Mouse (Mus musculus) stomach, embryonic 16.5 days (tissue): Measurements from ENCODE around the gene Olfr734. TPM values are rescaled to one million over a fixed set of nuclear protein-coding genes. Genes with fewer than 3 reads are reported as not detected.

Experiments used
- ATAC-seq: fragments of 200-750 bp; cut with Nextera tagmentation; 2 replicates; pipeline ENCODE4 v1.8.0; 2017; ENCODE audit warnings: moderate number of reproducible peaks, moderate TSS enrichment; ENCODE audit not compliant: insufficient read depth, low FRiP score
- H3K27ac ChIP-seq: fragments of 300-500 bp; sonication (generic); 2 replicates; pipeline ENCODE4 v1.5.1; 2014; ENCODE audit warnings: low read length
- H3K27me3 ChIP-seq: fragments of 300-500 bp; sonication (generic); 2 replicates; pipeline ENCODE4 v1.6.1; 2014; ENCODE audit warnings: low read length, control low read depth, mixed read lengths; ENCODE audit not compliant: control insufficient read depth, insufficient read depth
- H3K36me3 ChIP-seq: fragments of 300-500 bp; sonication (generic); 2 replicates; pipeline ENCODE4 v1.6.1; 2014; ENCODE audit warnings: low read length; ENCODE audit not compliant: control insufficient read depth, insufficient read depth
- H3K4me1 ChIP-seq: fragments of 300-500 bp; sonication (generic); 2 replicates; pipeline ENCODE4 v1.6.1; 2014; ENCODE audit warnings: low read length, control low read depth, mixed read lengths; ENCODE audit not compliant: control insufficient read depth, insufficient read depth
- H3K4me2 ChIP-seq: fragments of 300-500 bp; sonication (generic); 2 replicates; pipeline ENCODE4 v1.6.1; 2014; ENCODE audit warnings: low read depth, low read length, mixed read lengths
- H3K4me3 ChIP-seq: fragments of 300-500 bp; sonication (generic); replicated peaks from 2 replicates; pipeline ENCODE4 v1.5.1; 2014; ENCODE audit warnings: mild to moderate bottlenecking, low read length
- H3K9ac ChIP-seq: fragments of 300-500 bp; sonication (generic); 2 replicates; pipeline ENCODE4 v1.6.1; 2014; ENCODE audit warnings: low read length
- H3K9me3 ChIP-seq: fragments of 300-500 bp; sonication (generic); replicated peaks from 2 replicates; pipeline ENCODE4 v1.6.1; 2016; ENCODE audit warnings: low read length, control low read depth; ENCODE audit not compliant: control insufficient read depth
- WGBS: fragments of 180-500 bp; shearing (Covaris S2); extraction: QIAGEN DNeasy Blood & Tissue Kit; methylation state at CpG from one replicate; pipeline ENCODE4 v1.1.7; 2014; 5-methylcytosine and 5-hydroxymethylcytosine counted together
- polyA plus RNA-seq: library from polyadenylated mRNA; unstranded; fragments of >200 nt; fragmentation: Nextera tagmentation; extraction: Ambion mirVana; gene quantifications from 2 replicates; pipeline ENCODE4 v1.2.1, GENCODE M21; 2015

The Olfr734 gene
- not detected in 2 replicates for polyA plus RNA-seq

DNA sequence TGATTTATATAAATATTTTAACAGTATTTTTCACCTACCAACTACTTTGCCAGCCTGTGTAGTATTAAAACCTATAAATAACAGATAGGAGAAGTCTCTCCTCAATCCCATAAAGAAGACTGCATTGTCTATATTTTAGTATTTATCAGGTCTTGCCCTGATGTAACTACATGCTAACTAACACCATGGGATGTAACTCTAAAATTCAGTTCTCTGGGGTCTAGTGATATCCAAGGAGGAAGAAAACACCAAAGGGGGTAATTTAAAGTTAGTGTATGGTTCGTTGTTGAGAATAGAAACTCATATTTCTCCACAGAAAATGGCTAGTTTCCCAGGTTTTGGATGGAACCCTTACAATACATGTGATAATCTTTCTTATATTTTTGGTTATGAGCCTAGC, at the start of gene Olfr734:
Gene Olfr734, minus strand, starts transcription at position 101 of the 400 bp plus-strand sequence.
- ATAC-seq, result no peak
- WGBS, result 58% methylated on average over 1 of the region's 1 CpGs

GRCm38 (mm10) chr14:50363561-50363960, 37.0 kb upstream of the Olfr734 start:
- Histone ChIP-seq H3K27ac (no peak overlapping the region), H3K9ac (no peak overlapping the region), H3K4me1 (no peaks in the 10 kb centered on the region), H3K4me2 (no peak overlapping the region), H3K36me3 (no peaks in the 10 kb centered on the region), H3K9me3 (no peaks in the 10 kb centered on the region), H3K27me3 (no peaks in the 10 kb centered on the region), H3K4me3 (no peak overlapping the region)
- WGBS, result 78% methylated on average over 2 of the region's 2 CpGs
- no peak for ATAC-seq

More for the DNA sequence above, at the start of gene Olfr734:
- H3K9ac ChIP-seq, result no peak within 1 kb of the TSS
- no peak within 1 kb of the TSS for H3K4me3 ChIP-seq
- H3K9me3 ChIP-seq, result no peaks in the 10 kb centered on the region
- no peaks in the 10 kb centered on the region for H3K36me3 ChIP-seq
- H3K4me1 ChIP-seq, result no peaks in the 10 kb centered on the region
- no peak within 1 kb of the TSS for H3K27ac ChIP-seq
- no peak within 1 kb of the TSS for H3K4me2 ChIP-seq
- H3K27me3 ChIP-seq, result no peaks in the 10 kb centered on the region

- 78% methylated on average over 3 of the region's 3 CpGs for WGBS
- no peak for ATAC-seq
- Histone ChIP-seq H3K27me3 (no peaks in the 10 kb centered on the region), H3K9me3 (no peaks in the 10 kb centered on the region), H3K4me2 (no peak overlapping the region), H3K4me1 (no peaks in the 10 kb centered on the region), H3K36me3 (no peaks in the 10 kb centered on the region), H3K4me3 (no peak overlapping the region), H3K27ac (no peak overlapping the region), H3K9ac (no peak overlapping the region)
These were observed 33.9 kb upstream of the Olfr734 start for GRCm38 (mm10) chr14:50360480-50360879.

GRCm38 (mm10) chr14:50357593-50357992, 31.0 kb upstream of the Olfr734 start, which contains the start of gene Tlr11:
Tlr11 (plus strand) TSS chr14:50357914.
- H3K4me3 ChIP-seq, result no peak within 1 kb of the TSS
- H3K9ac ChIP-seq, result no peak within 1 kb of the TSS
- no peaks in the 10 kb centered on the region for H3K9me3 ChIP-seq
- no peak within 1 kb of the TSS for H3K27ac ChIP-seq
- H3K36me3 ChIP-seq, result no peaks in the 10 kb centered on the region
- no peaks in the 10 kb centered on the region for H3K4me1 ChIP-seq
- no peak within 1 kb of the TSS for H3K4me2 ChIP-seq
- 79% methylated on average over 2 of the region's 2 CpGs for WGBS
- no peak for ATAC-seq
- H3K27me3 ChIP-seq, result no peaks in the 10 kb centered on the region

DNA sequence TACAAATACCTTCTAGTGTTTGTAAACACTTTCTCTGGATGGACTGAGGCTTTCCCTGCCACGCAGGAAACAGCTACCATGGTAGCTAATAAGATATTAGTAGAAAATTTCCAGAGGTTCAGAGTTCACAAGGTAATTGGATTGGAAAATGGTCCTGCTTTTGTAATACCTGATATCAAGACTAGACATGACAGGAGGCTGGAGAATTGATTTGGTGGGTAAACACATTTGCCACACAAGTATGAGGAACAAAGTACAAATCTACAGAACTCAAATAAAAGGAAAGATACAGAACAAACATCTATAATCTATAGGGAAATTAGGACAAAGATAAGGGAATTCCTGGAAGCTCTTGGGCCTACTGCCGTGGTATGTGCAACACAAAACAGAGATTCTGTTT, 30.2 kb upstream of the Olfr734 start:
- Histone ChIP-seq H3K4me1 (no peaks in the 10 kb centered on the region), H3K9ac (no peak overlapping the region), H3K27me3 (no peaks in the 10 kb centered on the region), H3K27ac (no peak overlapping the region), H3K9me3 (no peaks in the 10 kb centered on the region), H3K36me3 (no peaks in the 10 kb centered on the region), H3K4me3 (no peak overlapping the region), H3K4me2 (no peak overlapping the region)
- WGBS, result 62% methylated on average over 2 of the region's 2 CpGs
- no peak for ATAC-seq

DNA sequence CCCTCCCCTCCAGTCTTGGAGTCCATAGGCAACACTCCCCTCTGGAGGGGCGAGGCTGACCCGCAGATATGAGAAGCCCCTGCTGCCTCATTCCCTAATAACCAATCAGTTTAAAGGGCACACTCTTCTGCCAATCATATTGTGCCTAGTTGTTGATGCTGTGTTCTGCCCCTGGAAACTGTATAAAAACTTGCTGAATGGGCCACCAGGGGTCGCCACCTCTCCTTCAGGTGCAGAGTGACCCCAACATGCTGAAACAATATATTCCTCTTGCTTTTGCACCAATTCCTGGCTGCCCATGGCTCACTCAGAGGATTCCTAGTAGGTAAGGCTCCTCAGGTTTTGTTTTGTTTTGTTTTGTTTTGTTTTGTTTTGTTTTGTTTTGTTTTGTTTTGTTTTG, 25.9 kb upstream of the Olfr734 start:
- no peak for ATAC-seq
- Histone ChIP-seq H3K36me3 (no peaks in the 10 kb centered on the region), H3K4me2 (no peak overlapping the region), H3K4me1 (no peaks in the 10 kb centered on the region), H3K9me3 (no peaks in the 10 kb centered on the region), H3K27ac (no peak overlapping the region), H3K9ac (no peak overlapping the region), H3K27me3 (no peaks in the 10 kb centered on the region), H3K4me3 (no peak overlapping the region)
- 37% methylated on average over 3 of the region's 3 CpGs for whole genome bisulfite sequencing

- no peaks in the 10 kb centered on the region for H3K4me1 ChIP-seq
- ATAC-seq, result no peak
- H3K4me2 ChIP-seq, result no peak within 1 kb of the TSS
- H3K27me3 ChIP-seq, result no peaks in the 10 kb centered on the region
- H3K4me3 ChIP-seq, result no peak within 1 kb of the TSS
- WGBS, result 70% methylated on average over 2 of the region's 2 CpGs
- H3K9ac ChIP-seq, result no peak within 1 kb of the TSS
- H3K27ac ChIP-seq, result no peak within 1 kb of the TSS
- H3K9me3 ChIP-seq, result no peaks in the 10 kb centered on the region
- no peaks in the 10 kb centered on the region for H3K36me3 ChIP-seq
These were observed 22.2 kb upstream of the Olfr734 start, which contains the start of gene Olfr735 for GRCm38 (mm10) chr14:50348796-50349195. Olfr735 (minus strand) TSS chr14:50348872.

- no peak for ATAC-seq
- no peaks in the 10 kb centered on the region for H3K9me3 ChIP-seq
- no peaks in the 10 kb centered on the region for H3K27me3 ChIP-seq
- H3K4me3 ChIP-seq, result no peak within 1 kb of the TSS
- H3K27ac ChIP-seq, result no peak within 1 kb of the TSS
- no peak within 1 kb of the TSS for H3K9ac ChIP-seq
- H3K4me2 ChIP-seq, result no peak within 1 kb of the TSS
- no peaks in the 10 kb centered on the region for H3K36me3 ChIP-seq
- H3K4me1 ChIP-seq, result no peaks in the 10 kb centered on the region
These were observed 25.1 kb downstream of the Olfr734 start, which contains the start of gene Olfr733 for GRCm38 (mm10) chr14:50301422-50301821. Olfr733 (minus strand) TSS chr14:50301522.

GRCm38 (mm10) chr14:50284106-50284505, 42.5 kb downstream of the Olfr734 start, which contains the start of gene Olfr732:
Olfr732 (minus strand) TSS chr14:50284206.
- WGBS, result 97% methylated on average over 1 of the region's 1 CpGs

More at GRCm38 (mm10) chr14:50284106-50284505, 42.5 kb downstream of the Olfr734 start, which contains the start of gene Olfr732:
- no peaks in the 10 kb centered on the region for H3K4me1 ChIP-seq
- ATAC-seq, result no peak
- no peak within 1 kb of the TSS for H3K9ac ChIP-seq
- H3K9me3 ChIP-seq, result no peaks in the 10 kb centered on the region
- H3K36me3 ChIP-seq, result no peaks in the 10 kb centered on the region
- H3K4me2 ChIP-seq, result no peak within 1 kb of the TSS
- H3K4me3 ChIP-seq, result no peak within 1 kb of the TSS
- H3K27me3 ChIP-seq, result no peaks in the 10 kb centered on the region
- H3K27ac ChIP-seq, result no peak within 1 kb of the TSS
